Mouse (Mus musculus): ENCODE data around the gene 4930435E12Rik. TPM values are rescaled to one million over a fixed set of nuclear protein-coding genes. Genes with fewer than 3 reads are reported as not detected.

The 4930435E12Rik gene
- total RNA-seq (2014; rRNA removed; ENCODE audit: low replicate concordance) (not detected in 2 replicates), polyA plus RNA-seq (2015; fragmentation: Nextera tagmentation; extraction: Ambion mirVana) (not detected in 2 replicates)

DNA sequence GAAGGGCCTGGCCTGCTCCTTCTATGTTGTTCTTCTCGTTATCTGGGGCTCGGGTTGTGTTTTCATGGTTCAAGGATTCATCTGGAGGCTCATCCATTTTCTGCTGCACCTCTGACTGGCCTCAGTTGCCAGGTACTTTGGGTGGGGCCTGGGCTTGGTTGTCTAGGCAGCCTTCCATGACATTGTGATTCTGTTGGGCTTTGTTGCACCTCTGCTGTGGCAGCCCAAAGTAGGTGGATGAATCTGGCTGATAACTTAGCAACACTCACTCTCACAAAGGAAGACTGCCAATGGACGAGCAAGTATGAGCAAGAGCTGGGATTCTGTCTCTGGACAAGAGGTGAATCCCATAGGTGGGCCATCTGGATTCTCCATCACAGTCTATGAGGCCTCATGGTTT lies at the start of gene 4930435E12Rik:
Gene 4930435E12Rik (minus strand): TSS at position 101 of the 400 bp plus-strand sequence.
- 78% methylated on average over 3 of the region's 3 CpGs for WGBS
- Histone ChIP-seq H3K36me3 (replicated peaks; ENCODE audit: control insufficient read depth, insufficient read depth, low read length) (no peaks in the 10 kb centered on the region), H3K4me1 (ENCODE audit: control insufficient read depth, insufficient read depth) (no peaks in the 10 kb centered on the region), H3K4me2 (ENCODE audit: low read depth, low read length) (no peak within 1 kb of the TSS), H3K27me3 (ENCODE audit: control insufficient read depth, insufficient read depth, low read length) (no peaks in the 10 kb centered on the region), H3K4me3 (ENCODE audit: low read depth, low read length) (no peak within 1 kb of the TSS), H3K9me3 (replicated peaks; ENCODE audit: control insufficient read depth, low read length) (no peaks in the 10 kb centered on the region), H3K27ac (ENCODE audit: low read depth) (no peak within 1 kb of the TSS), H3K9ac (replicated peaks; ENCODE audit: low read depth, low read length) (no peak within 1 kb of the TSS)
- no peak for TF ChIP-seq CTCF (IDR thresholded peaks at IDR 0.05; ENCODE audit: low read depth)
- TF ChIP-seq EP300 (IDR thresholded peaks at IDR 0.05; ENCODE audit: low read depth), result no peak
- ATAC-seq (ENCODE audit: insufficient read depth, low read depth), result no peak
- DNase-seq (ENCODE audit: low spot score), result no peak

GRCm38 (mm10) chr16:38874481-38874880 lies 45.9 kb upstream of the 4930435E12Rik start:
- Histone ChIP-seq H3K27me3 (ENCODE audit: control insufficient read depth, insufficient read depth, low read length) (no peaks in the 10 kb centered on the region), H3K4me3 (ENCODE audit: low read depth, low read length) (no peak overlapping the region), H3K9ac (replicated peaks; ENCODE audit: low read depth, low read length) (no peak overlapping the region), H3K27ac (ENCODE audit: low read depth) (no peak overlapping the region), H3K9me3 (replicated peaks; ENCODE audit: control insufficient read depth, low read length) (no peaks in the 10 kb centered on the region), H3K36me3 (replicated peaks; ENCODE audit: control insufficient read depth, insufficient read depth, low read length) (no peaks in the 10 kb centered on the region), H3K4me2 (ENCODE audit: low read depth, low read length) (no peak overlapping the region), H3K4me1 (ENCODE audit: control insufficient read depth, insufficient read depth) (no peaks in the 10 kb centered on the region)
- DNase-seq (ENCODE audit: low spot score), result no peak
- 30% methylated on average over 4 of the region's 4 CpGs for WGBS
- no peak for TF ChIP-seq CTCF (IDR thresholded peaks at IDR 0.05; ENCODE audit: low read depth)
- no peak for TF ChIP-seq EP300 (IDR thresholded peaks at IDR 0.05; ENCODE audit: low read depth)
- no peak for ATAC-seq (ENCODE audit: insufficient read depth, low read depth)

DNA sequence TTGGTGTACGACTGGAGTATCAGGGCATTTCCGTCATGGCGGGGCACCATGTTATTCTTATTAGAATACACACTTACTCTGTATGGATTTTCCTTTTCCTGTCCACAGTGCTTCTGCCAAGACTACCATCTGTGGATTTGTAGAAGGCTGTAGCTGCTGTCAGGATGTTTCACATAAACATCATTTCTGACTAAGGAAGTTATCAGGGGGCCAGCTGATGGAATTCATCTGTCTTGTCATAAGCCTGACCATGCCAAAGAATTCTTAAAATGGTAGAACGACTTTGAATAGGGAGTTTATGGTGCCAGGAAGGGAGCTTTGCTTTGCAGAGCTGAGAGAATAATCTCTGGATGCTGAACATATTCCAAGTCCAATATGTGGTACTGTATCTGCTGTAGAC lies 44.7 kb upstream of the 4930435E12Rik start:
- no peak for DNase-seq (ENCODE audit: low spot score)
- no peaks in the 10 kb centered on the region for H3K9me3 ChIP-seq (replicated peaks; ENCODE audit: control insufficient read depth, low read length)

DNA sequence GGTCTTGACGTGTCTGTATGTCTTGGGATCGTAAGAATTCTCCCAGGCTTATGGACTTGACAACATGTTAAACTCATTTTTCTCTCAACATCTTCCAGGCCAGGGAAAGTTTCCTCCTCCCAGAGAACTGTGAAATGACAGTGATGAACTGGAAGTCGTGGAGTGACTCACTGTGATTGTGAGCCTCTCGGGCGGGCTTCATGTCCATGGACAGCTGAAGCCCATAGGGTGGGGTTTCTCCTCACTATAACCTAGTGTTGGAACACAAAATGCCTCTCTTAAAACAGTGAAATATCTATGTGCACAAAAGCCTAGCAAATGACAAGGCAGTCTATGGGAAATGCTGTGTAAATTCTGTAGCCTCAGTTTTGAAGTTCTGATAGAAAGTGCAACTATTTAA lies 35.8 kb upstream of the 4930435E12Rik start:
- Histone ChIP-seq H3K36me3 (replicated peaks; ENCODE audit: control insufficient read depth, insufficient read depth, low read length) (no peaks in the 10 kb centered on the region), H3K27ac (ENCODE audit: low read depth) (no peak overlapping the region), H3K9me3 (replicated peaks; ENCODE audit: control insufficient read depth, low read length) (peaks cover 9% of the 10 kb centered on the region; the same call in 1 of the 2 replicates), H3K27me3 (ENCODE audit: control insufficient read depth, insufficient read depth, low read length) (no peaks in the 10 kb centered on the region), H3K4me3 (ENCODE audit: low read depth, low read length) (no peak overlapping the region), H3K4me1 (ENCODE audit: control insufficient read depth, insufficient read depth) (peaks cover 10% of the 10 kb centered on the region; the same call in 1 of the 2 replicates), H3K4me2 (ENCODE audit: low read depth, low read length) (no peak overlapping the region), H3K9ac (replicated peaks; ENCODE audit: low read depth, low read length) (no peak overlapping the region)
- TF ChIP-seq CTCF (IDR thresholded peaks at IDR 0.05; ENCODE audit: low read depth), result no peak
- 64% methylated on average over 5 of the region's 5 CpGs for WGBS
- ATAC-seq (ENCODE audit: insufficient read depth, low read depth) (no peak), DNase-seq (ENCODE audit: low spot score) (no peak)

More for the DNA sequence above, 44.7 kb upstream of the 4930435E12Rik start:
- Histone ChIP-seq H3K4me1 (ENCODE audit: control insufficient read depth, insufficient read depth) (no peaks in the 10 kb centered on the region), H3K4me2 (ENCODE audit: low read depth, low read length) (no peak overlapping the region), H3K4me3 (ENCODE audit: low read depth, low read length) (no peak overlapping the region), H3K9ac (replicated peaks; ENCODE audit: low read depth, low read length) (no peak overlapping the region), H3K27ac (ENCODE audit: low read depth) (no peak overlapping the region), H3K27me3 (ENCODE audit: control insufficient read depth, insufficient read depth, low read length) (no peaks in the 10 kb centered on the region), H3K36me3 (replicated peaks; ENCODE audit: control insufficient read depth, insufficient read depth, low read length) (no peaks in the 10 kb centered on the region)
- TF ChIP-seq CTCF (IDR thresholded peaks at IDR 0.05; ENCODE audit: low read depth) (no peak), EP300 (IDR thresholded peaks at IDR 0.05; ENCODE audit: low read depth) (no peak)
- 73% methylated on average over 4 of the region's 4 CpGs for WGBS
- no peak for ATAC-seq (ENCODE audit: insufficient read depth, low read depth)

GRCm38 (mm10) chr16:38860548-38860947 lies 32.0 kb upstream of the 4930435E12Rik start:
- no peak overlapping the region for H3K4me3 ChIP-seq (ENCODE audit: low read depth, low read length)
- H3K4me2 ChIP-seq (ENCODE audit: low read depth, low read length), result no peak overlapping the region
- H3K27me3 ChIP-seq (ENCODE audit: control insufficient read depth, insufficient read depth, low read length), result no peaks in the 10 kb centered on the region
- DNase-seq (ENCODE audit: low spot score) (no peak), ATAC-seq (ENCODE audit: insufficient read depth, low read depth) (no peak)
- H3K27ac ChIP-seq (ENCODE audit: low read depth), result no peak overlapping the region
- H3K9ac ChIP-seq (replicated peaks; ENCODE audit: low read depth, low read length), result no peak overlapping the region
- H3K9me3 ChIP-seq (replicated peaks; ENCODE audit: control insufficient read depth, low read length), result no peaks in the 10 kb centered on the region
- TF ChIP-seq CTCF (IDR thresholded peaks at IDR 0.05; ENCODE audit: low read depth), result no peak
- H3K4me1 ChIP-seq (ENCODE audit: control insufficient read depth, insufficient read depth), result peaks cover 10% of the 10 kb centered on the region; the same call in 1 of the 2 replicates
- 81% methylated on average over 6 of the region's 6 CpGs for WGBS
- no peaks in the 10 kb centered on the region for H3K36me3 ChIP-seq (replicated peaks; ENCODE audit: control insufficient read depth, insufficient read depth, low read length)

DNA sequence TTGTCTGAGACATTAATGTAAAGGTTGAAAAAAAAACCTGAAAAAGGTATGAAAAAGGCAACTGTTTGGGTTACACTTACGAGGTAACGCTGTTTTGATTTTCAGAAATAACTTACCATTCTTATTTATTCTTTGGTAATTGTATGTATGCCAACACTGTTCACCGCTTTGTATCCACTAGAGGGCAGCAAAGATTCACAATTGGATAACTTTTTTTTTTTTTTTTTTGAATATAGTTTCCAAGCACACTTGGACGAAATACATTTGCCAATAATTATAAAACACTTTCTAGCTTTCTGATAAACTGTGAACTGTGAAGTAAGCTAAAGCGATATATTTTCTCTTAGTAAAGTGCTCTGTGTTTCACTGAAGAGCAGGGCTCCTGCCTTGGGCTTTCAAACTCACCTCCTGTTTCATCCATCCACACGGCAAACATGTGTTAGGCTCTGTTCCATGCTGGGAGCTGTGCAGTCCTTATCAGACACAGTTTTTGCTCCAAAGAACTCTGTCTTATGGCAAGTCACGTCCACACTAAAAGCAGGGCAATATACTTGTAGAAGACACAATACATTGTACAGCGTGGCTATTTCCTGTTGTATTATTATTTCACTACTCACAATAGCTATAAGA lies 29.7 kb upstream of the 4930435E12Rik start:
- Histone ChIP-seq H3K27ac (ENCODE audit: low read depth) (no peak overlapping the region), H3K36me3 (replicated peaks; ENCODE audit: control insufficient read depth, insufficient read depth, low read length) (no peaks in the 10 kb centered on the region), H3K9ac (replicated peaks; ENCODE audit: low read depth, low read length) (no peak overlapping the region), H3K4me3 (ENCODE audit: low read depth, low read length) (no peak overlapping the region), H3K27me3 (ENCODE audit: control insufficient read depth, insufficient read depth, low read length) (no peaks in the 10 kb centered on the region), H3K4me1 (ENCODE audit: control insufficient read depth, insufficient read depth) (peaks cover 6% of the 10 kb centered on the region; the same call in 1 of the 2 replicates), H3K4me2 (ENCODE audit: low read depth, low read length) (no peak overlapping the region), H3K9me3 (replicated peaks; ENCODE audit: control insufficient read depth, low read length) (no peaks in the 10 kb centered on the region)
- DNase-seq (ENCODE audit: low spot score), result peak; percentile 33
- TF ChIP-seq CTCF (IDR thresholded peaks at IDR 0.05; ENCODE audit: low read depth) (peak; percentile 59), EP300 (IDR thresholded peaks at IDR 0.05; ENCODE audit: low read depth) (no peak)
- ATAC-seq (ENCODE audit: insufficient read depth, low read depth), result no peak; the same call in 1 of the 2 replicates
- WGBS, result 21% methylated on average over 8 of the region's 8 CpGs
